Mouse (Mus musculus) c-Kit-positive CD71-negative TER-119-negative erythroid progenitor cells, embryonic 14.5 days (primary cell): ENCODE data around the gene Ugt1a6a.

Experiments
- DNase-seq: peaks from one replicate; pipeline ENCODE4 v3.0.0-alpha.2; 2013; ENCODE audit warnings: low read depth

Ugt1a6a gene

DNA sequence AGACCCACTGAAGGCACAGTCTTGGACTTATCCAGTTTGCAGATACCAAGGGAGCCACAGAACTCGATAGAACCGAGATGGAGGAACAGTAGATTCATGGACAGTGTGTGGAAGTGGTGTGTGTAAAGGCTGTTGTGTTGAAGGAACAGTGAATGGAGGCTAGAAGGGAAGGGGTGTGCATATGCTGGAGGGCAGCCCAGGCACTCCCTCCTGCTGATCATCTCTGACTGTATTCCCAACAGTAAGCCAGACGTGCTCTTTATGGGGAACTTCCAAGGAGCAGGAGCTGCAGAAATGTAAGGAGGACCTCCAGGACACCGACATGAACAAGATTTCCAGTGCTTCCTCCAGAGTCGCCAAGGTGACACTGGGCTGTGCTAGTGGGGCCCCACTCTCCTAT lies 115.4 kb downstream of the Ugt1a6a start:
- no peak for DNase-seq

- no peak for DNase-seq
Observed at GRCm38 (mm10) chr1:88253106-88253505, 118.5 kb downstream of the Ugt1a6a start.

DNA sequence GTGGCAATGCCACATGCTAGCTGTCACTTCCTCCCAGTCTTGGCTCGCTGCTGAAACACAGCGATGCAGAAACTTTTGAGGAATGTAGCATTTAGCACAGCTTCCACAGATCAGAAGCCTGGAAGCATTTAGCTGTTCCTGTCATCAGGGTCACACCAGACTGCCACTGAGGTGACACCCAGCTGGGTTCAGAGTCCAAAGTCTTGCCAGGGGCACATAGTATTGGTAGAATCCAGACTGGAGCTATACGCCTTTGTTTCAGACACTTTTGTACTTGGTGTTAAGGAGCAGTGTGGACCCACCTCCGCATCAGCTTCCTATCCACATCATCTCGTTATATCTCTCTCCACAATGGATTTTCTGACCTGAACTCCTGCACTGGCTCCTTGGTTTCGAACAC lies 118.9 kb downstream of the Ugt1a6a start:
- no peak for DNase-seq

GRCm38 (mm10) chr1:88254793-88255465 lies 120.3 kb downstream of the Ugt1a6a start:
- DNase-seq: no peak

GRCm38 (mm10) chr1:88255466-88255857 lies 120.9 kb downstream of the Ugt1a6a start:
- no peak for DNase-seq

- no peak for DNase-seq
Observed at GRCm38 (mm10) chr1:88255989-88256754, 121.6 kb downstream of the Ugt1a6a start.

DNA sequence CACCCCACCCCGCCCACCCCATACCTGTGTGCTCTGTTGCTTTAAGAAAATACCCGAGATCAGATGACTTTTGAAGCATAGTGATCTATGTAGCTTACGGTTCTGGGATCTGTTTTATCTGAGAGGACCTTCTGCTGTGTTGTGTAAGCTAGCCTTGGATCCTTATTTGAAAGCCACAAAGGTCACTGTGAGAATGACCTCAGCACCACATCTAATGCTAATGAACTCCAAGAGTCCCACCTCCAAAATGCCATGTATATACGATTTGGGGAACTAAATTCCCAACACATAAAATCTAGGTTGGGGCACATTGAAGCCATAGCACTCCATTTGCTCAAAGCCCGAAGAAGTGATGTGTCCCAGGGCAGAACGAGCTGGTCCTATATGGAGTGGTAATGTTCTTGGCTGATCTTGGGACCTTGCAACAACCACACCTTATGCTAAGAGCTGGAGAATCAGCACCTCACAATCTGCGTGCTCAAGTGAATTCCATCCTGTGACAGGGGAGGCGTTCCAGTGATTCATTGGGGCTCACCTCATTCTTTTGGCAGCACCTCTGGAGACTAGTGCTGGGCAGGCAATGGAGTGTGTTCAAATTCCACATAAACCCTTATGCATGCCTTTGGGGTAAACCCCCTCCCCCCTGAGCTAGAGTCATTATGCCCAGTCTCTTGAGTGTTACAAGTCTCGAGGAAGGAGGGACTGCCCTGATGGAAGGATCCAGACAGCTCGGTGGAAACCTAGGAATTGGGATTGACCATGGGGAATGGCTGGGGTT lies 122.5 kb downstream of the Ugt1a6a start:
- no peak for DNase-seq

DNA sequence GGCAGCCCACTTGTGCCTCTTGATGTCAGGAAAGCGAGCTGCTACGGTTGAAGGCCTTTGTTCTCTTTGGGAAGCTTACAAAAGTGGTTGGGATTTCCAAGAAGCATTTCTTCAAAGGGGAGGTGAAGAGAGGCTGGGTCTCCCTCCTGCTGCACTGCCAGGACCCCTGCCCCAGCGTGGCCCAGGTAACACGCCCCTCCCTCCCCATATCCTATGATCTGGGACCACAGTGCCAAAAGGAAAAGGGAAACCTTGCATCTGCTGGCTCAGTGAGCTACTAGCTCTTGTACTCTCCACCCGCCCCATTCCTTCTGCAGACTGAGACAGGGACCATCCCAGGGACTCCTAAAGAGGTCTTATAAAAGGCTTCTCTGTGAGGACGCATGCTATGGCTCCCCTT lies 123.1 kb downstream of the Ugt1a6a start:
- DNase-seq: no peak

DNA sequence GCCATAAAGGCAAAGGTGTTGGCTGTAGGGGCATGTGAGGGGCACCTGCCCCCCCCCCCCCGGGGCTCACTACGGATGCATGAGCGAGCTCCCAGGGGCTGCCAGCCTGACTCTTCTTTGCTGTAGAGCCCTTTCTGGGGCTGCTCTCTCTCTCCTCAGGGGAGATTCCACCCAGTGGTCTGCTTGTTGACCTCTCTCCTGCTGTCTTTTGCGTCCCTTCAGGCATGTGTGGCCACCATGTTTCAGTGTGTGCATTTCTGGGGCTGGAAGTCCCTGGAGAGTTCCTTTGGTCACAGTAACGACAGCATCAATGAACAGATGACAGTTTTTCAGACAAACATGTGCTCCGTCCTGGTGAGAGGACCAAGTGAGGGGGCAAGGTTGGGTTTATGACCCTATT lies 123.8 kb downstream of the Ugt1a6a start:
- no peak for DNase-seq

GRCm38 (mm10) chr1:88258881-88259642 lies 124.5 kb downstream of the Ugt1a6a start:
- DNase-seq: no peak

DNA sequence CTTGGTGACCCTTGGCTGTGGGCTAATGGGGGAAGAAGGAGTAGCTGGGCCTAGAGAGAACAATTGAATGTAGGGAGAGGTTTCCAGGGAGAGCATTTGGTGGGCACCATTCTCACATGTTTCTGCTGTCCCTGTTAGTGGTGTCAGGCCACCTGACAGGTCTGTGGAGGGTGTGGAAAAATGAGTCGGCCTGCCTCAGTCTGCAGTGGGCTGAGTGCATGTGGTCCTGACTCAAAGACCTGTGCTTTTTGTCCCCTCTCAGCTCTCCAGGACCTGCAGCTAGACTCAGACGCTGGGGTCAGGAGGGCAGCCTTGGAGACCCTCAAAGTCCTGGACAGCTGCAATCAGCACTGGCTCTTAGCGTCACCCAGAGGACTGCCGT lies 125.0 kb downstream of the Ugt1a6a start:
- DNase-seq: no peak

- no peak for DNase-seq
Observed at GRCm38 (mm10) chr1:88260114-88260513, 125.5 kb downstream of the Ugt1a6a start.

DNA sequence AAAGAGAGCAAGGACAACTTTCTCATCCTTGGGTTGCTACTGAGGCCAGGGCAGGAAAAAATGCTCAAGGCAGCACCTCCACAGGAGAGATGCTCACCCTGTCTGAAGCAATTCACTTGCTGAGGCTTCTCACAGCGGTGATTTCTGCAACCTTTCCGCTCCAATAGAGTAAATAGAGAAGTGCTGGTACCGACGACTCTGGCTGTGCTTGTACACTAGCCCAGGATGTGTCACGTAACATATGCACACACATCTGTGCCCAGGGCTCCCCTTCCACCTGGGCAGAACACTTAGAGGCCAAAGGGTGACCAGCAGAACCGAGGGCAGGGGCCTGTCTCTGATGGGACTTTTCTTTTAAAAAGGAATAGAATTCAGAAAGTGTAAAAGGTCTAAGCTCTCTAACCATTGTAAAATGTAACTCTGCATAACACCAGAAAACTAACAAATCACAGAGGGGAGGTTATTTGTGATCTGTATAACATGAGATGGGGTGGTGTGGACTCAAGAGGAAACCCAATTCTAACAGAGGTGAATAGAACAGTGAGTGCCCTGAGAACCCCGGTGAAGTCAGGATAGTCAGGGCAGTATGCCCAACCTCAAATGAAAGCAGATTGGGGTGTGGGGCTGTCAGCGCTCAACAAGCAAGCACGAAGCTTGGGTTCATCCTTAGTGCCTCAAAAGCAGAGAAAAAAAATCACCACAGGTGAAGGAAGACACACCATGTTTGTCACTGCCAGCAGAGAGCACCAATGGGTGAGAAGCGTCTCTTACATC lies 126.2 kb downstream of the Ugt1a6a start:
- no peak for DNase-seq

GRCm38 (mm10) chr1:88261706-88262105 lies 127.1 kb downstream of the Ugt1a6a start:
- no peak for DNase-seq

GRCm38 (mm10) chr1:88262255-88262654 lies 127.6 kb downstream of the Ugt1a6a start:
- DNase-seq: no peak

- DNase-seq: no peak
Observed at GRCm38 (mm10) chr1:88262961-88263360, 128.4 kb downstream of the Ugt1a6a start.

DNA sequence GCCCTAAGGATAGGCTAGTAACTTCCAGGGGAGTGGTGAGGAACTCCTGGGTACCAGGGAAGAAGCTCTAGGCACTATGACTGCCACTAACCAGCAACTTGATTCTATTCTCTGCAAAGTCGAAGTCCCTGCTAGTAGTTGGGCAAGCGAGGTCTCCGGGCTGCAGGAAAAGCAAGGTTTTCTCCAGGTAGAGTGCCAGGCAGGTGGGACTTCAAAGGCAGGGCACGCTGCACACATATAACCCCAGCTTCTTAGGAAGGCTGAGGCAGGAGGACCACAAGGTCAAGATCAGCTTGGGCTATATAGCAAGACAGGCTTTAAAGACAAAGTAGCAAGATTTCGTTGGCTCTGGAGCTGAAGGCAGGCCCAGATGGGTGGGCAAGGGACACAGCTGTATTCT lies 129.2 kb downstream of the Ugt1a6a start:
- DNase-seq: no peak

- DNase-seq: no peak
Observed at GRCm38 (mm10) chr1:88264237-88264868, 129.7 kb downstream of the Ugt1a6a start.

DNA sequence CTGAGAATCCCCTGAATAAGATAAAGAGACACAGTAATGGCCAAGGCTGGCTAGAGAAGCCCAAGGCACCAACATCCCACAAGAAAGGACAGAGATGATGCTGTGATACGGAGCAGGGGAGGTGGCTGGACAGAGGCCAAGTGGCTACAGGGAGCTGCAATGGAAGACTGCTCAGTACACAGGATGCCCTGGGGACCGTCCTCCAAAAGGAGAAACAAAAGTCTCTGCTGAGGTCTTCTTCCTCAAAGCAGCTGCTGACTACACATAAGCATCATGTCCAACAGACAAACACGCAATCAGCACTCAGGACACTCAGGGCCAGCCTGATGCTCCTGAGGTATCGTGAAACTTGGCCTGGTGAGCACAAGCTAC lies 130.2 kb downstream of the Ugt1a6a start:
- no peak for DNase-seq

- DNase-seq: no peak
Observed at GRCm38 (mm10) chr1:88266123-88266522, 131.5 kb downstream of the Ugt1a6a start.

GRCm38 (mm10) chr1:88267489-88267888 lies 132.9 kb downstream of the Ugt1a6a start:
- no peak for DNase-seq
